Mouse (Mus musculus) lung, postnatal 10 days (tissue): ENCODE results near the gene Snapin.

Experiments used
- DNase-seq: peaks from one replicate; pipeline ENCODE4 v3.0.0; 2021

Snapin gene

DNA sequence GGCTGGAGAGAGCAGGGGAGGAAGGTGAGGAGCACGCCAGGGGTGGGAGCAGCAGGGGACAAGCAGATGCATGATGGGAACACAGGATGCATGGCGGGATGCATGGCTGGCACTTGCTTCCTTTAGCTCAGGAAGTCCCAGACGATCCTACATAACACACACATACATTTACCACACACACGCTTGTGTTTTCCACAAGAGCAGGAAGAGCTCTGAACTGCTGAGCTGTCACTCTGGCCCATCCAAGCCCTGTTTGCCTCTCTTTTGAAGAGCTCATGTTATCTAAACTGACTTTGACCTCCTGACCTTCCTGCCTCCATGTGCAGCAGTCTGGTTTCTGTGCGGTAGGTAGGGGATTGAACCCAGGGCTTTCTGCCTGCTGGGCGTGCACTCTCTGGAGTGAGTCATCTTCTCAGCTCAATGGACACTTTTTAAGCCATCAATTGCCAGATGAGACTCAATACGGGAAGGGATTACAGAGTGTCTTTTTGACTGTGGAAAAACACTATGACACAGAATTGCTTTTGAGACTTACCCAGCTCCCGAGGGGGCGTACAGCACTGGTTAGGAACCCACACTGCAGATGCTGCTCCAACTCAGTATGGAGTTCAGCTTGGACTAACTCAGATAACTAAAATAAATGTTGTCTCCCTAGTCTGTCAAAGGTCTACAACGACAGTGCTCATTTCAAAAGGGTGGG, 39.3 kb downstream of the Snapin start:
- DNase-seq = peak; percentile 23

DNA sequence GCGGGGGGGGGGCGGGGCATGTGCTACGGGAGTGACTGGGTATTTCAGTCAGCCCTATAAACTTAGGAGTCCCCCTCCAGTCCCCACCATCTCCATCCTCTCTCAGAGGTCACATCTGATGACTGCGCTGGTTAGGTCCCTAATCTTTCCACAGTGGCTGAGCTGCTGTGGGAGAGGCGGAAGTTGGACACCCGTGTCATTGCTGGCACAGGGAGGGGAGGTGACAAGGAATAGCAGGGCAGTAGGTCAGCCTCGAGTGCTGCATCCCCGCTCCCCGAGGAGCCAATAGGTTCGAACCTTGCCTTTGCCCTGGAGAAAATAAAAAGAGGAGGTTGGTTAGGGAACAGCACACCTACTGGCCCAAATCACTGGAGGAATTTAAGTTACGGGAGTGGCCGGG, 40.0 kb downstream of the Snapin start:
- no peak for DNase-seq

DNA sequence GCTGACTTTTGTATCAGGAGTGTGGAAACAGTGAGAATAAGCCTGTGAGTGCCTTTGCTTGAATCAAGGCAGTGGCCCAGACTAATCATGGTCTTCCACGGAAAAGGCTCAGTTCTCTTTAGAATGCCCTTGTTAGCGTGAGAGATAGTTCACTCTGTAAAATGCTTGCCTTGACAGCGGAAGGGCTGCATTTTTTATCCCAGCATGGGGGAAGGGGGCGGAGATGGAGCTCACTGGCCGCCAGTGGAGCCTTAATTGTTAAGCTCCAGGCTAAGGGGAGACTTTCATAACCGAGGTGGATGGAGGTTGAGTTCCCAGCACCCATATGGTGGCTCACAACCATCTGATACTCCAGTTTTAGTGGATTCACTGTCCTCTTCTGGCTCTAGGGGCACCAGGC, 42.2 kb downstream of the Snapin start:
- peak; percentile 27 for DNase-seq

DNA sequence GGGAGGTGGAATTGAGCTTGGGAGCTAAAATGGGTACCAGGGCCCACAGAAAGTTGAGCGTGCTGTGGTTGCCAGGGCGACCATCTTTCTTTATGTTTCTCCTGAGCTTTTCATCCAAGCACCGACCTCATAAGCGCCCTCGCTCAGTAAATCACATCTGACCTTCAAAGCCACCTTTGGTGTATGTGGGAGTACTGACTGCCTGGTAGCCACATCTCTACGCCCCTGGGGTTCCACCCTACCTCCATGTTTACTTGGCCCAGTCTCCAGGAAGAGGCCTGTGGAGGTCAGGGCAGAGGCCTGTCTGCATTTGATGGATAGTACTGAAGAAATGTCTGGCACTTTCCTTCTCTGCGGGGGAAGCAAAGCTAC, 43.7 kb downstream of the Snapin start:
- DNase-seq = peak; percentile 57

DNA sequence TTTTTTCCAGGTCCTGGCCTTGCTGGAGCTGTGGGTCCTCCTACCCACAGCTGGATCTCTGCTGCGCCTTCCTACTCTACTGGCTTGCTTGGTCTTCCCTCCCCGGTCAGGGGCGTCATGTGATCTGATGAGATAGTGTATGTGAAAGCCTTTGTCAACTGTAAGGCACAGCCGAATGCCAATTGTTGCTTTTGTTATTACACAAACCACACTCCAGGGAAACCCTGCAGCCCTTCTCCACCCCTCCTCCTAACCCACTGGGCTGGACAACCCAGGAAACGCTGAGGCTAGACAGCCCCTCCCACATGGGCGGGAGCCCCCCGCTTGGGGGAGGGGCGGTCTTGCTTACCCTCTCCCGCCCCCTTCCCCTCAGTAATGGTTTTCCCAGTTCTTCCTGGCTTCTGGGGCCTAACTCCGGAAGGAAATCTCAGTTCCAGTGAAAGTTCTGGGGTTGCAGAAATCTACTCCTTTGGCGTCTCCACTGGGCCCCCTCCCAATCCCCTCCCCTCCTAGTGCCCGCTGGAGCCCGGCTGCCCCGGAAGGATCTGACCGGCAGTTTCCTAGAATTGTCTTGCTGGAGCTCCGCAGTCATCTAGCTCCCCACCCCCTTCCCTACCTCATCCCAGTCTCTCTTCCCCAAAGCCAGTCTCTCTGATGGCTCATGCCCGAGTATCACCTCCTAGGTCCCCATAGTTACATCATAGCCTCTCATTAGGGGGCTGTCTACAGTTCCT, 44.3 kb downstream of the Snapin start:
- DNase-seq = peak; percentile 97

DNA sequence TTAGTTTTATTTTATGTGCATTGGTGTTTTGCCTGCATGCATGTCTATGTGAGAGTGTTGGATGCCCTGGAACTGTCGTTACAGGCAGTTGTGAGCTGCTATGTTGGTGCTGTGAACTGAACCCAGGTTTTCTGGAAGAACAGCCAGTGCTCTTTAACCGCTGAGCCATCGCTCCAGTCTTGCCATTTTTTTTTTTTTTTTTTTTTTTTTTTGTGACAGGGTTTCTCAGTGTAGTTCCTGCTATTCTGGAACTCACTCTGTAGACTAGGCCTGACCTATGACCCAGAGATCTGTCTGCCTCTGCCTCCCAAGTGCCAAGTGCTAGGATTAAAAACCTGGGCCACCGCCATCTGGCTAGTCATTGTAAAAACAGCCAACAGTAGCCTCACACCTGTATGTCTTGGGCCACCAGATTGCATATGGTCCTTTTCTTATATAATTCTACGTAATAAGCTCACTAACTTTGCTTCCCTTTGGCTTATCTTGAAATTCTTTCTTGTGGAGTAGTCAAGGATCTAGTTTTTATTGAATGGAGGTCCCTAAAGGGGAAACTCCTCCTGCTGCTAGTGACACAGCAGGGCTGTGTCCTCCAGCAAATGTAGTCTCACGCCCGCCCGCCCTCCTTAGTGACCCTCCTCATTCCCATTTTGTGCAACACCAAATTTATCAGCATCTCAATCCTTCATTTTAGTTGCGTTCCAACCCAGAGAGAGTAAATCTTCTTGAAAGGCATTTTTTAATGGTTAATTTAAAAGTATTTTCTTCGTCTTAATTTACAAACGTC, 45.2 kb downstream of the Snapin start:
- peak; percentile 24 for DNase-seq

DNA sequence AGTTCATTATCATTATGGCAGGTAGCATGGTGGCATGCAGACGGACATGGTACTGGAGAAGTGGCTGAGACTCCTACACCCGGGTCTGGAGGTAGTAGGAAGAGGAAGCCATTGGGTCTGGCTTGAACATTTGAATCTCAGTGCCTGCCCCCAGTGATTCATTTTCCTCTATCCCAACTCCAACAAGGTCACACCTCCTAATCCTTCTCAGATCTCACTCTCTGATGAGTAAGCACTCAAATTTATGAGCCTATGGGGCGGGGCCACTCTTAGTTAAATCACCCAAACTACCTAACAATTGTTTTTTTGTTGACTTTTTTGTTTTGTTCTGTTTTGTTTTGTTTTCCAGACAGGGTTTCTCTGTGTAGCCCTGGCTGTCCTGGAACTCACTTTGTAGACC, 46.9 kb downstream of the Snapin start:
- DNase-seq = no peak

DNA sequence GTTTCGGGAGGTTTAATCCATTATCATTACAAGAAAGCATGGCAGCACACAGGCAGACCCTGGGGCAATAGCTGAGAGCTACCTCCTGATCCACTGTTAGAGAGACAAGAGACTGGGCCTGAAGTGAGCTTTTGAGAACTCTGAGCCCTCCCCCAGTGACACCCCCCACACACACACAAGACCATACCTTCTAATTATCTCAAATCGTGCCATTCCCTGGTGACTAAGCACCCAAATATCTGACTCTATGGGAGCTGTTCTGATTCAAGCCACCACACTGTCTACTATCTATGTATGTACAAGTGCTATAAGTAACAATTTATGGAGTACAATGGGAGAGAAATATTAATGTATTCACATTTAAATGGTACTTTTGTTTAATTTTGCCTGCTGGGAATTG, 50.1 kb downstream of the Snapin start:
- DNase-seq = no peak
